Mouse (Mus musculus) macrophage (primary cell): Measurements from ENCODE around the gene Slc22a8. TPM values are rescaled to one million over a fixed set of nuclear protein-coding genes. Genes with fewer than 3 reads are reported as not detected.

Source experiments
- H3K27ac ChIP-seq: fragments of 350-480 bp; formaldehyde crosslinking; 2 replicates; pipeline ENCODE4 v1.9.0; 2021
- H3K36me3 ChIP-seq: fragments of 350-480 bp; formaldehyde crosslinking; 2 replicates; pipeline ENCODE4 v1.9.0; 2021; ENCODE audit errors: inconsistent target
- H3K4me3 ChIP-seq: fragments of 350-480 bp; formaldehyde crosslinking; 2 replicates; pipeline ENCODE4 v1.9.0; 2021; ENCODE audit errors: inconsistent target
- H3K79me2 ChIP-seq: fragments of 350-480 bp; formaldehyde crosslinking; 2 replicates; pipeline ENCODE4 v1.9.0; 2021; ENCODE audit errors: inconsistent target
- WGBS: methylation state at CpG from one replicate; pipeline ENCODE4 v1.1.7; 2026; ENCODE audit warnings: inconsistent platforms; ENCODE audit not compliant: missing documents; 5-methylcytosine and 5-hydroxymethylcytosine counted together
- polyA plus RNA-seq: library from polyadenylated mRNA; stranded (reverse); fragments of 250-400 nt; gene quantifications from 3 replicates; pipeline ENCODE4 v1.2.4, GENCODE M21; 2018; ENCODE audit warnings: inconsistent platforms

Gene Slc22a8
- polyA plus RNA-seq, 1 experiment from 2014 or later: not detected

DNA sequence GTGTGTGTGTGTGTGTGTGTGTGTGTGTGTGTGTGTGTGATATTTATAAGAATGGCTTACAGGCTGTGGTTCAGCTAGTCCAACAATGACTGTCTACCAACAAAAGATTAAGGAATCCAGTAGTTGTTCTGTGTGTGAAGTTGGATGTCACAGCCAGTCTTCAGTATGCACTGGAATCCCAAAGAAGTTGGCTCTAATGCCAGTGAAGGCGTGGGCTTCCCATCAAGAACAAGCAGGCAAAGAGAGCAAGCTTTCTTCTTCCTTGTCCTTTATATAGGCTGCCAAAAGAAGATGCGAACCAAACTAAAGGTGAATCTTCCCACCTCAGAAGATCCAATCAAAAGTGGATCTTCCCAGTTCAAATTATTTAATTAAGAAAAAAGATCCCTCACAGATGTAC lies 5.2 kb upstream of the Slc22a8 start:
- WGBS: 83% methylated on average over 2 of the region's 2 CpGs
- no peak overlapping the region for H3K4me3 ChIP-seq
- H3K36me3 ChIP-seq: no peaks in the 10 kb centered on the region
- H3K79me2 ChIP-seq: no peaks in the 10 kb centered on the region
- no peak overlapping the region for H3K27ac ChIP-seq

DNA sequence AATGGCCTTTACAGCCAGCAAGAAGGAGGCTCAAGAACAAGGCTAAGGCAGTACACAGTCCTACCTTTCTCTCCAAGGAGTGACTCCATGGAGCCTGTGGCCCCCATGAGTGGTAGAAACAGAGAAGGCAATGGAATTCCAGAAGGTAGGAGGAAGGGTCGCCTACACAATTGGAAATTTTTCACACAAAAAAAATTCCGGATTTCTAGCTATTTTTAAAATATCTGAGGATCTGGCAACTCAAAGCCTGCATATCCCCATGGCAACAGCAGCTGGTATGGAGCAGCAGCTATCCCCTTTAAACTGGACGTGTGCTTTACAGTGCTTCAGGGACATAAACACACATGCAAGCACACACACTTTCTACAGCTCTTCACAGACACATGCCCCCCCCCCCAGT lies 4.7 kb upstream of the Slc22a8 start:
- 97% methylated on average over 3 of the region's 3 CpGs for WGBS
- Histone ChIP-seq H3K4me3 (no peak overlapping the region), H3K36me3 (no peaks in the 10 kb centered on the region), H3K79me2 (no peaks in the 10 kb centered on the region), H3K27ac (no peak overlapping the region)

DNA sequence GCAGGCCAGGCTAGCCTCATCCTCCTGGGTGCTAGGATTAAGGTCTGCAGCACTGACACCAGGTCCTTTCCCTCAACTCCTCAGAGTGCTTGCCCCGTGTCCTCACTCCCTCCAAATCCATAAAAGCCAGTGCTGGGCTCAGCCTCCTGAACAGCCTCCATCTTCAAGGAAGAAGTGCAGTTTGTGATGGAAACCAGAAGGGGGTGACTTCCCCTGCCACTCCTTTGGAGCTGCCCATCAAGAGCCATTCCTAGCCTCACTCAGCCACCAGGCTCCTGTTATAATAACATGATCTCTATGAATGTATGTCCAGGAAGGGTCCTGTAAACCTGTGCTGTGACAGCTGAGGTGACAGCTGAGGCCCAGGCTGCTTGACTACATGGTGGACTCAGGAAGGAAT lies 3.7 kb upstream of the Slc22a8 start:
- Histone ChIP-seq H3K79me2 (no peaks in the 10 kb centered on the region), H3K4me3 (no peak overlapping the region), H3K36me3 (no peaks in the 10 kb centered on the region), H3K27ac (no peak overlapping the region)
- 94% methylated on average over 1 of the region's 1 CpGs for WGBS

DNA sequence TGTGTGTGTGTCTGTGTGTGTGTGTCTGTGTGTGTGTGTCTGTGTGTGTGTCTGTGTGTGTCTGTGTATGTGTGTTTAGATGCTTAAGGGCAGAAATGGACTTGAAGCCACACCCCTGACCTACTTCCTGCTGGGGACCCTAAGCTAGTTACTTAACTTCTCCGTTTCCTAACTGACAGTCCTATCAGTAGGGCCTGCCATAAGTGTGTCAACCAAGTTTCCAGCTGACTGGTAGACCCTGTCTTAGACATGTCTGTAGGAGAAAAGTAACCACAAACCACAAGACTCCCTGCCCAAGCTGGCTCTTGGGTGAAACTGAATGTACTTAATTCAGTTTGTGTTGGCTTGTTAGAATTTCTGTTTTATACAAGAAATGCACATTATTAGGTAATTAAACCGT lies 1.1 kb downstream of the Slc22a8 start:
- no peaks in the 10 kb centered on the region for H3K79me2 ChIP-seq
- no peak overlapping the region for H3K27ac ChIP-seq
- 33% methylated on average over 1 of the region's 2 CpGs for WGBS
- H3K4me3 ChIP-seq: no peak overlapping the region
- H3K36me3 ChIP-seq: no peaks in the 10 kb centered on the region

DNA sequence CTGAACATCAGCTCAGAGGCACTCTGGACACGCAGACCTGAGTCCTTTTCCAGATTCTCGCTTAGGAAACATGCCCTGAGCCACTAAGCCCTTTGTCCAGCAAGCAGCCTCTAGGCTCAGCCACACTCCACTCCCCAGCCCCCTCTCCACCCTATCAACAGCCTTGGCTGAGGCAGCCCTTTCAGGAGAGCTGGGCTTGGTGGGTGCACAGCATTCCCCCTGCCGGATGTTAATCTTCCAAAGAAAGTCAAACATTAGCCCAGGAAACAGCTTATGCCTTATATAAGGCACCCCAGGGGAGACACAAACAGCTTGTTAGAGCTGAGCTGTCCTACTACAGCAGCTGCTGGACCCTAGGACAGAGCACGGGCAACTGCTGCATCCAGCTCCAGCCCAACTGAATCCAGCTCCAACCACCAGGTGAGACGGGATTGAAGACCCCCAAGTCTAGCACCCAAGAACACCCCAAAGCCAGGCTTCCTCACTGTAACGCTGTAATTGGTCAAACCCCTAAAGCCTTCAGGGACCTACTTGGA lies 1.9 kb downstream of the Slc22a8 start:
- Histone ChIP-seq H3K79me2 (no peaks in the 10 kb centered on the region), H3K27ac (no peak overlapping the region), H3K36me3 (no peaks in the 10 kb centered on the region), H3K4me3 (no peak overlapping the region)
- WGBS: 88% methylated on average over 6 of the region's 6 CpGs

DNA sequence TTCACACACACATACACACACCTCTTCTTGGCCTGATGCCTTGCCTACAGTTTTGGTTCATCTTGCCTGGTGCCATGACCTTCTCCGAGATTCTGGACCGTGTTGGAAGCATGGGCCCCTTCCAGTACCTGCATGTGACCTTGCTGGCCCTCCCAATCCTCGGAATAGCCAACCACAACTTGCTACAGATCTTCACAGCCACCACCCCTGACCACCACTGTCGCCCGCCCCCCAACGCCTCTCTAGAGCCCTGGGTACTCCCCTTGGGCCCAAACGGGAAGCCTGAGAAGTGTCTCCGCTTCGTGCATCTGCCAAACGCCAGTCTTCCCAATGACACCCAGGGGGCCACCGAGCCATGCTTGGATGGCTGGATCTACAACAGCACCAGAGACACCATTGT lies 2.8 kb downstream of the Slc22a8 start:
- Histone ChIP-seq H3K36me3 (no peaks in the 10 kb centered on the region), H3K4me3 (no peak overlapping the region), H3K79me2 (no peaks in the 10 kb centered on the region), H3K27ac (no peak overlapping the region)
- WGBS: 98% methylated on average over 11 of the region's 11 CpGs

DNA sequence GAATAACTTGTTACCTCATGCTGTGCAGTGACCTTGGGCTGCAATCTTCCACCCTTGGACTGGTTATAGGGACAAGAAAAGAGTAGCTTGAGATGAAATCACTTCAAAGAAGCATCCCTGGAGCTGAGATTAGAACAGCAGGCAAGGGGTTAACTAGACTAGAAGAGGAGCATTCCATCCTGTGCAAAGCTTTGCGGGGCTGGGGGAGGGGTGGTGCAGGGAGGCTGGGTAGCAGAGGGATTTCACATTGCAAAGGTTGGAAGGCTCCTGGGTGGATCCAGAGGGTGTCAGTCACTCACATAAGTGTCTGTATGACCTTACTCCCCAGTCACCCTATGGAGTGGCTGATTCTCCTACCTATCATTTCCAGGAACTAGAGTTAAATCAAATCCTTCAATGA lies 3.5 kb downstream of the Slc22a8 start:
- 43% methylated on average over 1 of the region's 1 CpGs for WGBS
- no peak overlapping the region for H3K27ac ChIP-seq
- H3K79me2 ChIP-seq: no peaks in the 10 kb centered on the region
- H3K4me3 ChIP-seq: no peak overlapping the region
- H3K36me3 ChIP-seq: no peaks in the 10 kb centered on the region

DNA sequence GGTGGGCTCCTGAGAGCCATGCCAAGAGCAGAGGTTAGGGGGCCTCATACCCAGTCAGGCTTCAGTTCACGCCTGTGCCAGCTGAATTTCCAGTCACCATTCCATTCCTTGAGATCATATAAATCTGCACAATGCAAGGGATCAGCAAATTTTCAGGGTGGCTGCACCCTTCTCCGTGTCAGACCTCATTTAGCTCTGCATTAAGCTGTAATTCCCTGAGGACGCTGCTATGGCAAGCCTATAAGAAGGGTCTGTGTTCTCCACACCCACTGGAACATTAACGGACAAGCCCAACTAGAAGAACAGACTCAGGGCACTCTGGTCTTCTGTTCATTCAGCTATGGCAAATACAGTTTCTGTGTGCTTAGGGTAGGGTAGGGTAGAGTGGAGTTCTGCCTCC lies 6.2 kb downstream of the Slc22a8 start:
- Histone ChIP-seq H3K4me3 (no peak overlapping the region), H3K36me3 (no peaks in the 10 kb centered on the region), H3K27ac (no peak overlapping the region), H3K79me2 (no peaks in the 10 kb centered on the region)
- 92% methylated on average over 4 of the region's 4 CpGs for WGBS

DNA sequence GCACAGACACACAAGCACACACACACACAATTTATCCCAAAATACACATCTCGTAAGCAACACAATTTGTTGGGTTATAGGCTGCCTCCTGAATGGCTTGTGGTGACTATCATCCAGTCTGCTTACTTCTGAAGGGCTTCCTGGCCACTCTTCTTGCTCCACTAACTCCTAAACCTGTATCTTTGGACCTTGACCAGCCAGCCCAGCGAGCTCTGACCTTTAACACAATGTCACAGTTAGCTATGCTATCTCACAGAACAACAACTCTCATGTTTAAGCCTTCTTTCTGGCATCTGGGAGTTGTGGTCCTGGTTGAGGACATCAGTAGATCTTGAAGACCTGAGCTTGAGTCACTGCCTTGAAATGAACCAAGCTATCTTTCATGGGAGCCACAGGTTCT lies 8.2 kb downstream of the Slc22a8 start:
- 89% methylated on average over 2 of the region's 2 CpGs for WGBS
- no peaks in the 10 kb centered on the region for H3K36me3 ChIP-seq
- no peaks in the 10 kb centered on the region for H3K79me2 ChIP-seq
- H3K27ac ChIP-seq: no peak overlapping the region
- H3K4me3 ChIP-seq: no peak overlapping the region

DNA sequence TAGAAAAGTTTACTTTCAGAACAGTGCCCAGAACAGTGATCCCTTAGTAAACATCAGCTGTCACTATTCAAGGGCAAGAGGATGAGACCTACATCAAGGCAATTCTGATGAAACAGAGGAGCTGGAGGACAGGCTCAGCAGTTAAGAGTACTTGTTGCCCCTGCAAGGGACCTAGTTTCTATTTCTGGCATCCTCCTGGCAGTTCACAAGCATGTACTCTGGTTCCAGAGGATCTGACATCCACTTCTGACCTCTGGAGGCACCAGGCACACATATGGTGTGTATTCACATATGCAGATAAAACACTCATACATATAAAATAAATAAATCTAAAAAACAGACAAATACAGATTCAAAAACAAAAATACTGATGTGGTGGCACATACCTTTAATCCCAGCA lies 10.9 kb downstream of the Slc22a8 start:
- Histone ChIP-seq H3K79me2 (no peaks in the 10 kb centered on the region), H3K36me3 (no peaks in the 10 kb centered on the region), H3K27ac (no peak overlapping the region), H3K4me3 (no peak overlapping the region)

DNA sequence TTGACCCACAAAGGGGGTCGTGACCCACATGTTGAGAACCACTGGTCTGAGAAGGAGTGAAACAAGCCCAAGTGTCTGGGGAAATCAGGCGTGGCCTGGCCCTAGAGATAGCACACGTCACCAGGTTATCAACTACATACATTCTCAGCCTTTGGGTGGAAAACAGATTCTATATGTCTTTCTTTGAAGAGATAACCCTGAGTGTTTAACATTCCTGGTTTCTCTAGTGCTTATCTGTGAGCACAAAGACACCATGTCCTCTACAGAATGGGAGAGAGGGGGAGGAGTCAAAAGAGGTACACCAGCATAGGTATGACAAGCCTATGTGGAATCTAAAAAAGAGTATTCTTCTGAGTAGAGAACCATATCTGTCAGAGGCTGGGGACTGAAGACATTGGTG lies 11.9 kb downstream of the Slc22a8 start:
- 86% methylated on average over 3 of the region's 3 CpGs for WGBS
- H3K36me3 ChIP-seq: no peaks in the 10 kb centered on the region
- no peak overlapping the region for H3K27ac ChIP-seq
- no peaks in the 10 kb centered on the region for H3K79me2 ChIP-seq
- H3K4me3 ChIP-seq: no peak overlapping the region

DNA sequence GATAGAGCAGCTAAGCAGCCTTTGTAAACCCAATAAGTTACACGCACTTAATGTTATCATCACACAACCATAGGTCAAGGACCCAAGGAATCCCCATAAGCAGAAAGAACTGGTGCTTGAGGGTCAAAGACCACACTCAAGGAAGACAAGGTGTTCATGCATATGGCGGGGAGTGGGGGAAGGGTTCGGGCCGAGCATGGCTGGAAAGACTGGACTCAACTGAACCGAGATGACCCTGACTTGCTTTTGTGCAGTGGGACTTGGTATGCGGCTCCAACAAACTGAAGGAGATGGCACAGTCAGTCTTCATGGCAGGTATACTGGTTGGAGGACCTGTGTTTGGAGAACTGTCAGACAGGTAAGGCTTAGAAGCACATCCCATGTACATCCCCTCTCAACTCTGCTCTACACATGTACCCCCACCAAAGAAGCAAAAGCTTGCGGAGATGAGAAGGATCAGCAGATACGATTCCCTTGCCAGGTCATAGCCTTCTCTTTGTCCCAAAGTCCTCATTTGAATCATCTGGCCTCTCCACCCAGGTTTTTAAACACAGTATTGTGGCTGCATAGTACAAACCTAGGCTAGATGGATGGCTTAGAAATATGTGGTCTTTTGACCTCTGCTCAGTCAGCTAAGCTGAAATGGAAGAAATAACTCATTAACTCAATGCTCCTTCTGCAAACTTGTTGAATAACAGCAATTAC lies 13.6 kb downstream of the Slc22a8 start:
- Histone ChIP-seq H3K4me3 (no peak overlapping the region), H3K36me3 (no peaks in the 10 kb centered on the region), H3K79me2 (no peaks in the 10 kb centered on the region), H3K27ac (no peak overlapping the region)
- 98% methylated on average over 8 of the region's 8 CpGs for WGBS

DNA sequence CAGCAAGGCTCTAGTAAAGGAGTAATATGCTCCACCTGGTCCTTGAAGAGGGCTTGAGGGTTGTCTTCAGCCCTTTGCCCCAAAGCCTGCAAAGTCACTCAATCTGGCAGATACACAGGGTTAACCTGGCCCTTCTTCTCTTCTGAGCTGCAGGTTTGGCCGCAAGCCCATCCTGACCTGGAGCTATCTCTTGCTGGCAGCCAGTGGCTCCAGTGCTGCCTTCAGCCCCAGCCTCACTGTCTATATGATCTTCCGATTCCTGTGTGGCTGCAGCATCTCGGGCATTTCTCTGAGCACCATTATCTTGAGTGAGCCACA lies 14.1 kb downstream of the Slc22a8 start:
- Histone ChIP-seq H3K4me3 (no peak overlapping the region), H3K36me3 (no peaks in the 10 kb centered on the region), H3K79me2 (no peaks in the 10 kb centered on the region), H3K27ac (no peak overlapping the region)
- WGBS: 95% methylated on average over 3 of the region's 3 CpGs

DNA sequence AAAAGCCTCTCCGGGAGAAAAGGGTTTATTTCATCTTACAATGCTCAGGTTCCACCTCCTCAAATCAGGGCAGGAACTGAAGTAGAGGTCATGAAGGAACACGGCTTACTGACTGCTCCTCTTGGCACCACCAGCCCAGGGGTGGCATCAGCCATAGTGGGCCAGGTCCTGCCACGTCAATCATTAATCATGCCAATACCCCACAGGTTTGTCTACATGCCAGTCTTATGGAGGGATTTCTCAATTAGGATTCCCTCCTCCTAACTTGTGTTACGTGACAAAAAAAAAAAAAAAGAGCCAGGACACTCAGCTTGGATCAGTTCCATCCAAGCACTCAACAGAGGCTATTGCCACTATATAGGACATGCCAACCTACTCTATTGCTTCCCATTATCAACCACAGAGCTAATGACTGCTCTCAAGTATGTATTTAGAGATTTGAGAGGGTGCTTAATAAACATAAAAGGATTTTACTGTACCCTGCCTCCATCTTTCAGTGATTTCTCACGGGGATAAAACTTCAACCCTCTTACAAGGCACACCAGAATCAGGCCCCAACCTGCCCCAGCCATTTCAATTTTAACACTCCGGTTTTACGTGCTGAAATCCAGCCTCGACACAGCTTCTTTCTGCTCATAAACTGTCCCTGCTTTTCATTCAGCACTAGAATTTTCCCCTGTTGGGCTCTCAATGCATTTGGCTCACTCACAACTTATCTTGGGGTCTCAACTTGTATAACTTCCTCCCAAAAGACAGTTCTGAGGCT lies 20.5 kb downstream of the Slc22a8 start:
- no peak overlapping the region for H3K4me3 ChIP-seq
- H3K79me2 ChIP-seq: no peaks in the 10 kb centered on the region
- WGBS: 88% methylated on average over 8 of the region's 8 CpGs

DNA sequence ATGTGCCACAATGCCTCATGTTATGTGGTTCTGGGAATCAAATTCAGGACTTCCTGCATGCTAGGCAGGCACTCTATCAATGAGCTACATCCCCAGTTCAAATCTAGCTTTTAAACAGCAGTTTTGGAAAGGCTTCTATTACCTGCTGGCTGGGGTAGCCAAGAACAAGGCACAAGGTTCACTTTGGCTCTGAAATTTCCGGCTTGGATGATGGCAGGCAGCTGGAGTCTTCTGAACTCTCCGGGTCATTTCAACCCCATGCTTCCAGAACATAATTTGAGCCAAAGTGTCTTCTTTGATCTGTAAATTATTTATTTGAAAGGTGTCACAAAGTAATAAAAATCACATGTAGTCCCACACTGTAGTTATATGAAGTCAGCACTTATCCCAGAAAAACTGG lies 22.1 kb downstream of the Slc22a8 start:
- Histone ChIP-seq H3K27ac (no peak overlapping the region), H3K36me3 (no peaks in the 10 kb centered on the region), H3K4me3 (no peak overlapping the region), H3K79me2 (no peaks in the 10 kb centered on the region)
- WGBS: 100% methylated on average over 2 of the region's 2 CpGs

More for the DNA sequence above, 20.5 kb downstream of the Slc22a8 start:
- Histone ChIP-seq H3K27ac (no peak overlapping the region), H3K36me3 (no peaks in the 10 kb centered on the region)
